15 mouse cellular contexts compared by ENCODE assay signal in genomic region chr2:79890726-79891125, GRCm38 (mm10).
A peak's percentile ranks its signal among the peaks of the same experiment; 100 is the strongest.
DNase-seq lines count a peak whose midpoint lies in the region.
"Had no signal": no experiment of that assay in that cellular context is flagged by ENCODE, and none has a peak within 500 bp of the region (broad histone marks: within the 10 kb centered on the region; RNA-seq: fewer than 3 reads in every experiment).

No protein-coding gene starts in this region.

- peak; percentile 48 to 79 for DNase-seq in adrenal gland, adult (ENCODE audit: inconsistent age in 2 of 2, low spot score in 1 of 2)
- DNase-seq in adrenal gland, postnatal 25 days = no peak
- peak; percentile 42 for DNase-seq in adrenal gland, adult 8-10 months
- DNase-seq in adrenal gland, adult 18-20 months (ENCODE audit: low spot score in 2 of 2) = no peak
- DNase-seq in adrenal gland, postnatal 10 days = peak; percentile 28
- peak; percentile 39 to 56 for DNase-seq in adrenal gland, postnatal 36 days
- no peak for DNase-seq in left cerebral cortex, adult 9 months (ENCODE audit: low spot score in 2 of 2)
- DNase-seq: B cell, adult 2 months; cerebellum, adult 11 months; cerebellum, adult 18-20 months; cerebellum, adult 8-10 months; cerebellum, adult 9-11 months; cerebellum, postnatal 14 days; cerebellum, postnatal 36 days; embryo, embryonic 11 days had no signal

Comparison
In these comparisons a context has a peak if more than half of its experiments do, and no peak if none do; other contexts are left out.
1. DNase-seq: peak in adrenal gland, adult (2 of 2), adrenal gland, adult 8-10 months (single experiment), adrenal gland, postnatal 10 days (single experiment) and adrenal gland, postnatal 36 days (2 of 2); none in adrenal gland, postnatal 25 days (single experiment), adrenal gland, adult 18-20 months (0 of 2) and left cerebral cortex, adult 9 months (0 of 2).